Mouse (Mus musculus): Measurements from ENCODE around the gene Tnni3k. TPM values are rescaled to one million over a fixed set of nuclear protein-coding genes. Genes with fewer than 3 reads are reported as not detected.

The Tnni3k gene
- total RNA-seq, 2 experiments from 2014 or later = not detected

DNA sequence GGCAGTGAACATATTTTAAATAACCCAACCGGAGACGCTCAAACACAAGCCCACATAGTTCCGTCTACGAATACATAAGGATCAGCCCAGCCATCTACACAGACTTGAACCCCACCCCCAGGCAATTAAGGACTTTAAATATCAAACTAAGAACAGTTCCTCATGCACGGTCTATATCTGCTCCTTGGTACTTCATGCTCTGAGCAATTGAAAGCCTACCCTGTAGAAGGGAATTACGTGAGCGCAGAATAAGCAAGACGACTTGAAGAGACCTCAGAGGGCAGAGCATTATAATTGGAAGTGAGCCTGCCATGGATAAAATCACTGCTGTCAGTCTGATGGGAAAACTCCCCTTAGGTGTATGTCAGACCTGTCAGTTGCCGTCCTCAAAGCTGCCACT lies 268.9 kb downstream of the Tnni3k start:
- no peak for DNase-seq
- intact Hi-C loops (cut with DNase I) = no loop called here

DNA sequence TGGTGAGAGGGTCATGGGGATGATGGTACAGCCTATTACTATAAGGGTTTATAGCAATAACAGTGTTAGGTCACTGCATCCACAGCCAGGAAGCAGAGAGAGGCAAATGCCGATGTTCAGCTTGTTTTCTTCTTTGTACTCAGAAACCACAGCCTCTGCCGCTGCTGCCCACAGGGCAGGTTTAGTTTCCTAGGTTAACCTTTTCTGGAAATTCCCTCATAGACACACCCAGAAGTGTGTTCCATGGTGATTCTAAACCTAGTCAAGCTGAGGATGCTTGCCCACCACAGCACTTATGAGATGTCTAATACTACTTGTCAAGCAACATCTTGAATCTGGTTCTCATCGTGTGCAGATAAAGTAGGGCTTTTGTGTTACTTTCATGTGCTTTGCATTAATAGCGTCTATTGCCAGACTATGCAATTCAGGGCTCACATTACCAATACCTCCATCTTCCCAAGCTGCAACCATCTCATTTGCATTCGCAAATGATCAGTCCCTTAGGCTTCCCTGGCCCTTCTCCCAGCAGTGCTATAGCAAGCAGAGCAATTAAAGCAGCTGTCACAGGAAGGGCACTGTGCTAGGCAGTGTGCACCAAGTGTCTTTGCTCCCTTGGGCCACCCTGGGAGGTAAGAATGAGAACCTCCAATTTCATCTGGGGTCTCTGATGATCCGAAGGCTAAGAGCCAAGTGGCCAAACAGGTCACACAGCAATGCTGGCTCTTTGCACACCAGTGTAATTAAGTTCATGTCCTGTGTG lies 276.2 kb downstream of the Tnni3k start:
- no peak for DNase-seq
- intact Hi-C loops (cut with DNase I) = no loop called here

DNA sequence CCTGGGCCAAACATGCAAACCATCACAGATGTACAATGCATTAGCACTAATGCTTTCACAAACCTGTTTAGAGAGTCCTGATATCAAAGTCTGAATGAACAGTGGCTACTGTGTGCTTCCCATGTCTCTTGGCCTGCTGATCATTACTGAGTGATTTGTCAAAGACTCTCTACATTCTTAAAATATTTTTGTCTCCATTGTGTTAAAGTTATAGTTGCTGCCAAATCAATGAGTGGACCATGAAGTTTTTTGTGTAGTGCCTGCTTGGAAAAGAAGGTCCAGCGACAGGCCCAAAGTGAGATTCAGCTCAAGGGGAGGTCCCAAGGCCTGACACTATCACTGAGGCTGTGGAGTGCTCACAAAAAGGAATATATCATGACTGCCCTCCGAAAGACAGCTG lies 283.6 kb downstream of the Tnni3k start:
- no peak for DNase-seq
- intact Hi-C loops (cut with DNase I) = no loop called here

DNA sequence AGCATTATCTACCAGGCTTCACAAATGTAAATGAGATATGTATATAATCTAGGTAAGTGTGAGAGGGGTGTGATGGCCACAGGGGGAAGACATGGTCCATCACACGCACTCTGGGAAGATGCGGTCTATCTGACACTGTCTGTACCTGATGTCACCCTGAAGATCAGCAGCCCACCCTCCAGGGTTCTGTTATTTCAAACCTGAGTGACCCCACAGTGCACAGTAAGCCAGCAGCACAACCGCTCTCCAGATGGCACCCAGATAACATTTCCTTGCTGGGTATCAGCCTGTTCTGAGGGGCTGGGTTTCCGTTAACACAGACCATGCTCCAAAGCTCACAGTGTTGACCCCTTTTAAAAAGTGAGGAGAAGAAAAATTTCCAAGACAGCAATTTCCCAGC lies 288.9 kb downstream of the Tnni3k start:
- intact Hi-C loops (cut with DNase I) = no loop called here
- no peak for DNase-seq

DNA sequence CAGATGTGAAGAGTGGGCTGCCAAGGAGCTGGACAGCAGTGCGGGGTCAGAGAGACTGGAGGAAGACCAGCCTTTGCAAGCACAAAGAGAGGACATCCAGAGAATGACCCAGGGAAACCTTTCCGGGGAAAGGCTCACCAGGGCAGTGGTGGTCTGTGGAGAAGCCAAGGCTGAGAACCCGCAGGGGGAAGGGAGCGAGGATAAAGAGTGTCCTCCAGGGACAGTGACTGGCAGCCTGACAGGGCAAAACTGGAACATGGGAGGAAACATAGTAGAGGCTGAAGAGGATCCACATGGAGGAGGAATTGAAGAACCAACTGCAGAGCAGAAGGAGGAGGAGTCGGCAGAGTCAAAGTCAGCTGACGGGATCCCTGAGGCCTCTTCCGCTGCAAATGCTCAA lies 291.1 kb downstream of the Tnni3k start:
- intact Hi-C loops (cut with DNase I) = no loop called here
- no peak for DNase-seq

DNA sequence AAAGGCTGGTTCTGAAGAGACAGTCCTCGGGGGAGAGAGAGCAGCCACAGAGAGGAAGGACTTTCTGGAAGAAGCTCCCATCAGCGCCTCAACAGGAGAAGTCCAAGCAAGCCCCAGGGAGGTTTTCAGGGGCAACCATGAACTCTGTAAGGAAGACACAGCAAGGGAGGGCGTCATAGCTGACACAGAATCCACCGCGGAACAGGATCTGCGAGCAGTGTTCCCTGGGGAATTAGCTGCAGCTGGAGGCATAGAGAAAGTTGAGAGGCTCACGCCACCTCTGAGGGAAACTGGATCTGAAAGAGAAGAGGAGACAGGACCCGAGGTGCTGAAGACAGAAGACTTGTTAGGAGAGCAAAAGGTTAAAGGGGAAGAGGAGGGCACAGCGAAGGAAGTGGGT lies 291.8 kb downstream of the Tnni3k start:
- intact Hi-C loops (cut with DNase I) = no loop called here

DNA sequence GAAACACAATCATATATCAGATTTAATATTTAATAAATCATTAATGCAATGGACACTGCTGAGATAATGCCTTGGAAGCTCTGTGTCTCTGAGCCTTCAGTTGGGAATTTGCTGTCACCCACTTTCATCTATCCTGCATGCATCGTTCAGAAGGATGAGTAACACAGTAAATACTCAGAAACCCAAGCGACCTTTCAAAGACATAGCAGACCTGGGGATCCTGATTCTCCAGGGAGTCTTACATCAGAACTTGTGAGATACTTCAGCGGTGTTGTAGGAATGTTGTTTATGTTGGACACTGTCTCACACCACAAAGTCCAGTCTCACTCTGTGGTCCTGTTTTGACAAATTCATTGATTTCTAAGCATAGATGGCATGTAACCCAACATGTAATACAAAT lies 294.1 kb downstream of the Tnni3k start:
- intact Hi-C loops (cut with DNase I) = no loop called here
- no peak for DNase-seq

More for the DNA sequence above, 291.8 kb downstream of the Tnni3k start:
- DNase-seq = no peak

DNA sequence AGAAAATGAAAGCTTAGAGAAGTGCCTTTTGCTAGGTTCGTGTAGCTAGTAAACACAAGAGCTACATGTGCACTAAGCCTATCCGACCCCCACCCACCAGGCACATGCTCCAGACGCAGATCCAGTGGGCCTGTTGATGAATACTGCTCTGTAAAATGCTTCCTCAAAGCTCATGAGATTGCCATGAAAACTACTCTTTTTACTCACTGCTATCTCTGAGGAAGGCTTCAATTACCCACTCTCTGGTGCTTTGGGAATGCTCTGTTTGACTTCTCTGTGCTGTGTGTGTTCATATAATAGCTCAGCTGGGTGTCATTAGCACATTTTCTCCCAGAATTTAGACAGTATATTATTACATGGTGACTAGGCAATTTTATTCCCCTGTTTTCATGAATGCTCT lies 297.1 kb downstream of the Tnni3k start:
- intact Hi-C loops (cut with DNase I) = no loop called here
- no peak for DNase-seq

DNA sequence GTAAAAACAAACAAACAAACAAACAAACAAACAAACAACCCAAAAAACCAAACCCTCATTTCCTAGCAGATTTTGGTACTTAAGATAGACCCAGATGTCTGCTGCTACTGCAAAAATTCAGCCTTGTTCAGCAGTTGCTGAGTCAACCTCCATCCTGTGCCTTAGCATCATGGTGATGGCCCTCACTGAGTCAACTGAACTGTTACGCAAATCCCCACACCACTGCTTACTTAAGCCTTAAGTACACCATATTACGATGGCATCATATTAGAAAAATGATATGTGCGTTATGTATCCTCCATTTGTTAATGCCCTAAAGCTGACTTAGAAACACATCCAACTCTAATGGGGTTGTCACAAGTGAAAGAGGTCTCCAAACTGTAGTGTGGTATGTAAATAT lies 300.0 kb downstream of the Tnni3k start:
- no peak for DNase-seq
- intact Hi-C loops (cut with DNase I) = no loop called here

DNA sequence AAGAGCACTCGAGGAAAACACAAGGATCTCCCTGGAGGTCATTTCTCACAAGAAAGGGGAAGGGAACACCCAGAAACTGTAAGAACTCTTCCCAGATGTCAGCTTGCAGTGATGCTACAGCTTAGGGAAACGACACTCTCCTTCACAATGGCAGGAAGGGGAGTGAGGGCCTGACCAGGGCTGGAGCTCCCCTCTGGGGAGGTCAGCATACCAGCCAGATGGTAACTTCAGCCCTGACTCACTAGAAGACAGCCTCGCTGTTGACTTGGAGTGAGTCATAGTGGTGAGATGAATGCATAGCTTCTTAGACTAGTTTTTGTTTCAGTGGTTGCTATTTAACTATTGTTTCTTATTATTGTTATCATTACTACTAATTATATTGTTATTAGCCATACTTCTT lies 300.7 kb downstream of the Tnni3k start:
- DNase-seq = no peak
- intact Hi-C loops (cut with DNase I) = no loop called here

DNA sequence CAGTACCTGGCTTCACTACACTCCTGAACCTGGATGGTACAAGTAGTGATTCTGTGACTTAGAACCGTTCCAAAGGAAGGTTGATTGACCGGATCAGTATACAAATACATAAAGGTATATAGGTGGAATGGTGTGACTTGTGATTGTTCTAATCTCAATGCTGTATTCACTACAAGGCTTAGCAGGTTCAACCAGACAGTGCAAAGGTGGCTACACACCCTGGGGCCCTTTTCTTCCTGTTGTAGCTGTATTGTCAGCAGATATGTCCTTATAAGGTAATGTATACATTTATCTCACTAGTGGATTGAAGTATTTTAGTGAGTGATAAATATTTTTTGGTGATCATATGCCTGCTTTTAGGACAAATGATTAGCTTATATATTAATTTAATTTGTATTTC lies 310.9 kb downstream of the Tnni3k start:
- intact Hi-C loops (cut with DNase I) = no loop called here
- no peak for DNase-seq

DNA sequence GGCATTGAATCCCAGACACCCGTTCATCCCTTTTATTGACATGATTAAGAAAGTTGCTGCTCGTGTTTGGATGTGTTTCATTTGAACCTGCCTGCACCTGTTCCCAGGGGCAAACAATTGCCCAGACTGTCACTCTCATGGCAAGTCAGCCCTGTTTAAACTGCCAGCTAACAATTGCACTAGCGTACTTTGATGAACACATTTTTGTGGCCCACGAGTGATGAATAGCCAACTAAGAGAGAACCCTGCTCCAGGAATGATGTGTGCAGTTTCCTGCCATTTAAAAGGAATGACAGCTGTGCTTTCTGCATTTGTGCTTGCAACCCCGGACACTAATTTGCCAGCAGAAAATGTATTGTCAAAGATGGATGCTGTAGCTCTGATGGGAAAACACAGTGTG lies 312.3 kb downstream of the Tnni3k start:
- no peak for DNase-seq
- intact Hi-C loops (cut with DNase I) = no loop called here

DNA sequence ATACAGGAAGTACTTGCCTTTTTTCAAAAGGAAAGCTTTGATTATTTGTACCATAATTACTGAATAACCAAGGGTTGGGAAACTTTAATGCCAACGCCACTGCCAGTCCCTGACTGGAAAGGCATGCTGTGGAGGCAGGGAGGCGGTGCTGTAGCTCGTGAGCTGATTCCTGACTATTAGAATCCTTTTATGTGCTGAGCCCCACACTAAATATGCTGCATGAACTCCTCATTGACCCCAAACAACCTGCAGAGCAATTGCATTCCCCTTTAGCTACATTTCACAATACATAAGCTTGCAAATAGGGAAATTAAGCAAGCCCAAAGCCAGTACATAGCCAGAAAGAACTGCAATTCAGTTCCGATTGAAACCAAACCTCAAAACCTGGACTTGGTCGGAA lies 313.7 kb downstream of the Tnni3k start:
- intact Hi-C loops (cut with DNase I) = no loop called here
- DNase-seq = no peak

Other genes starting within 250 kb of the Tnni3k start
- gene Fpgt, start 38.0 kb upstream of the Tnni3k start, total RNA-seq (2021) = 10 to 100 TPM; 19.8 to 20.5 TPM
- 1 to 10 TPM in 1 of 2 experiments, under 1 TPM in 1; 0.46 to 1.1 TPM for gene Lrriq3, start 38.0 kb upstream of the Tnni3k start, total RNA-seq (2021)

Data from left cerebral cortex, postnatal 4 days (tissue).